Mouse (Mus musculus) kidney, adult 11 months (tissue): ENCODE measurements at regions not wholly inside any gene's neighbourhood (a gene's known extent, or its start where the extent isn't known, plus 50 kb on each side); places are given as distances from the start of the nearest gene placed in this dataset.
"Not testable (repeated sequence)": the region's sequence is repeated elsewhere in the genome, so short reads cannot be mapped to it uniquely, and the experiment has no call there.

Experiments
- DNase-seq: peaks from one replicate; pipeline ENCODE4 v3.0.0; 2022

- DNase-seq = no peak
Observed at GRCm38 (mm10) chr9:115426682-115427081, 116.5 kb upstream of the Stt3b start.

- no peak for DNase-seq
Observed at GRCm38 (mm10) chr9:115430271-115430670, 120.0 kb upstream of the Stt3b start.

GRCm38 (mm10) chr9:115434696-115435095, 124.5 kb upstream of the Stt3b start:
- no peak for DNase-seq

- DNase-seq = no peak
Observed at GRCm38 (mm10) chr9:115436301-115436700, 126.1 kb upstream of the Stt3b start.

GRCm38 (mm10) chr9:115438234-115438633, 128.0 kb upstream of the Stt3b start:
- not testable (repeated sequence) for DNase-seq

- DNase-seq = no peak
Observed at GRCm38 (mm10) chr9:115446681-115447080, 136.5 kb upstream of the Stt3b start.

- no peak for DNase-seq
Observed at GRCm38 (mm10) chr9:115450741-115451320, 140.6 kb upstream of the Stt3b start.

- DNase-seq = no peak
Observed at GRCm38 (mm10) chr9:115454771-115455170, 144.6 kb upstream of the Stt3b start.

- no peak for DNase-seq
Observed at GRCm38 (mm10) chr9:115456121-115456520, 145.9 kb upstream of the Stt3b start.

GRCm38 (mm10) chr9:115456638-115457037, 146.4 kb upstream of the Stt3b start:
- DNase-seq = no peak

- no peak for DNase-seq
Observed at GRCm38 (mm10) chr9:115457889-115458710, 147.9 kb upstream of the Stt3b start.

- DNase-seq = not testable (repeated sequence)
Observed at GRCm38 (mm10) chr9:115459075-115459474, 148.9 kb upstream of the Stt3b start.

GRCm38 (mm10) chr9:115465326-115465725, 155.1 kb upstream of the Stt3b start:
- DNase-seq = no peak

GRCm38 (mm10) chr9:115468641-115469040, 158.4 kb upstream of the Stt3b start:
- DNase-seq = no peak

GRCm38 (mm10) chr9:115471582-115471981, 161.4 kb upstream of the Stt3b start:
- no peak for DNase-seq

- DNase-seq = no peak
Observed at GRCm38 (mm10) chr9:115473037-115473436, 162.8 kb upstream of the Stt3b start.

- DNase-seq = no peak
Observed at GRCm38 (mm10) chr9:115473847-115474246, 163.6 kb upstream of the Stt3b start.

- no peak for DNase-seq
Observed at GRCm38 (mm10) chr9:115474342-115474741, 164.1 kb upstream of the Stt3b start.

GRCm38 (mm10) chr9:115476205-115476604, 166.0 kb upstream of the Stt3b start:
- no peak for DNase-seq

GRCm38 (mm10) chr9:115477556-115478220, 167.5 kb upstream of the Stt3b start:
- no peak for DNase-seq

GRCm38 (mm10) chr9:115478946-115479345, 168.7 kb upstream of the Stt3b start:
- no peak for DNase-seq

GRCm38 (mm10) chr9:115481176-115481575, 171.0 kb upstream of the Stt3b start:
- no peak for DNase-seq

GRCm38 (mm10) chr9:115483024-115483423, 172.8 kb upstream of the Stt3b start:
- no peak for DNase-seq

GRCm38 (mm10) chr9:115483721-115484120, 173.5 kb upstream of the Stt3b start:
- DNase-seq = no peak
